ENCODE assay signal across 17 mouse cellular contexts in genomic region chr9:45919895-45920294, GRCm38 (mm10). TPM values are rescaled to one million over a fixed set of nuclear protein-coding genes. Genes with fewer than 3 reads are reported as not detected.
DNase-seq lines count a peak whose midpoint lies in the region; ATAC-seq and TF ChIP-seq lines count a peak whose summit lies in the region.
"Had no signal": no experiment of that assay in that cellular context is flagged by ENCODE, and none has a peak within 500 bp of the region (broad histone marks: within the 10 kb centered on the region; RNA-seq: fewer than 3 reads in every experiment).

No protein-coding gene starts in this region.

- no peak for ATAC-seq in kidney, embryonic 16.5 days (ENCODE audit: low FRiP score, low TSS enrichment)
- peak; percentile 59 for ATAC-seq in intestine, embryonic 16.5 days
- peak; percentile 77 for ATAC-seq in stomach, embryonic 16.5 days (ENCODE audit: insufficient read depth, low FRiP score)
- ATAC-seq in megakaryocyte progenitor cell, adult 5-6 weeks (replicated peaks; ENCODE audit: poor library complexity) = no peak
- ATAC-seq: CD4-positive, CD25-positive, alpha-beta regulatory T cell, adult 4 months; forebrain, embryonic 14.5 days; liver, embryonic 12.5 days had no signal

- H3K36me3 ChIP-seq in kidney, embryonic 16.5 days (ENCODE audit: insufficient read depth, low read length) = peaks cover 57% of the 10 kb centered on the region
- H3K36me3 ChIP-seq in testis, adult 2 months (ENCODE audit: control insufficient read depth, insufficient read depth, low read length) = peaks cover 14% of the 10 kb centered on the region
- 0 out of 2 replicates have a peak, but pooled peaks cover 3% of the 10 kb centered on the region for H3K36me3 ChIP-seq in intestine, embryonic 16.5 days (ENCODE audit: control insufficient read depth, insufficient read depth, low read length)
- H3K36me3 ChIP-seq in stomach, embryonic 16.5 days (ENCODE audit: control insufficient read depth, insufficient read depth, low read length) = peaks cover 13% of the 10 kb centered on the region; the same call in 1 of the 2 replicates

- TF ChIP-seq CTCF in testis, adult 2 months (IDR thresholded peaks at IDR 0.05; ENCODE audit: control insufficient read depth, insufficient read depth, insufficient replicate concordance, low read depth, low read length) = no peak

- H3K9ac ChIP-seq in kidney, embryonic 16.5 days (replicated peaks; ENCODE audit: low read length) = no peak overlapping the region
- no peak overlapping the region for H3K9ac ChIP-seq in intestine, embryonic 16.5 days (ENCODE audit: low read depth, low read length)
- H3K9ac ChIP-seq in stomach, embryonic 16.5 days (ENCODE audit: low read length) = 0 out of 2 replicates have a peak overlapping the region, but pooled peaks have one; percentile 4
- H3K9ac ChIP-seq: heart, embryonic 12.5 days; hindbrain, embryonic 12.5 days; kidney, embryonic 15.5 days; liver, embryonic 12.5 days had no signal

- no peaks in the 10 kb centered on the region for H3K27me3 ChIP-seq in kidney, embryonic 16.5 days (ENCODE audit: insufficient read depth, low read length)
- H3K27me3 ChIP-seq in testis, adult 2 months (ENCODE audit: control insufficient read depth, insufficient read depth, low read length) = no peaks in the 10 kb centered on the region
- H3K27me3 ChIP-seq in intestine, embryonic 16.5 days (replicated peaks; ENCODE audit: control insufficient read depth, insufficient read depth, low read length) = no peaks in the 10 kb centered on the region
- no peaks in the 10 kb centered on the region for H3K27me3 ChIP-seq in stomach, embryonic 16.5 days (ENCODE audit: control insufficient read depth, insufficient read depth, low read length)
- H3K27me3 ChIP-seq: heart, embryonic 12.5 days; hindbrain, embryonic 12.5 days; kidney, embryonic 15.5 days; liver, embryonic 12.5 days had no signal

- 55% methylated on average over 1 of the region's 1 CpGs for WGBS in kidney, embryonic 16.5 days
- 62% methylated on average over 1 of the region's 1 CpGs for WGBS in intestine, embryonic 16.5 days
- WGBS in stomach, embryonic 16.5 days = 42% methylated on average over 1 of the region's 1 CpGs

- H3K4me1 ChIP-seq in kidney, embryonic 16.5 days (ENCODE audit: insufficient read depth, low read length) = no peaks in the 10 kb centered on the region
- H3K4me1 ChIP-seq in testis, adult 2 months (ENCODE audit: control insufficient read depth, insufficient read depth, low read length) = peaks cover 8% of the 10 kb centered on the region
- no peaks in the 10 kb centered on the region for H3K4me1 ChIP-seq in intestine, embryonic 16.5 days (ENCODE audit: control insufficient read depth, insufficient read depth, low read length)
- no peaks in the 10 kb centered on the region for H3K4me1 ChIP-seq in stomach, embryonic 16.5 days (ENCODE audit: control insufficient read depth, insufficient read depth, low read length)
- H3K4me1 ChIP-seq: heart, embryonic 12.5 days; hindbrain, embryonic 12.5 days; kidney, embryonic 15.5 days; liver, embryonic 12.5 days had no signal

- H3K4me2 ChIP-seq in kidney, embryonic 16.5 days (replicated peaks; ENCODE audit: low read depth, low read length) = no peak overlapping the region
- no peak overlapping the region for H3K4me2 ChIP-seq in intestine, embryonic 16.5 days (ENCODE audit: low read depth, low read length)
- H3K4me2 ChIP-seq in stomach, embryonic 16.5 days (ENCODE audit: low read depth, low read length) = no peak overlapping the region
- H3K4me2 ChIP-seq: heart, embryonic 12.5 days; hindbrain, embryonic 12.5 days; kidney, embryonic 15.5 days; liver, embryonic 12.5 days had no signal

- DNase-seq in kidney, adult 18-20 months = no peak
- DNase-seq in testis, postnatal 14 days (ENCODE audit: low spot score) = no peak
- DNase-seq: cerebellum, adult 11-12 months; left cerebral cortex, postnatal 4 days had no signal

- H3K27ac ChIP-seq in kidney, embryonic 16.5 days (ENCODE audit: low read length) = peak overlapping the region; percentile 64; the same call in 1 of the 2 replicates
- H3K27ac ChIP-seq in testis, adult 2 months (ENCODE audit: control insufficient read depth, insufficient read depth, low read depth, low read length) = peak overlapping the region; percentile 60; the same call in 1 of the 2 replicates
- H3K27ac ChIP-seq in intestine, embryonic 16.5 days (ENCODE audit: low read length) = peak overlapping the region; percentile 76; the same call in 1 of the 2 replicates
- peak overlapping the region; percentile 86 for H3K27ac ChIP-seq in stomach, embryonic 16.5 days (ENCODE audit: low read length)
- H3K27ac ChIP-seq: hindbrain, embryonic 12.5 days; kidney, embryonic 15.5 days; liver, embryonic 12.5 days had no signal

- TF ChIP-seq POLR2A in testis, adult 2 months (IDR thresholded peaks at IDR 0.05; ENCODE audit: control insufficient read depth, low read depth, low read length) = no peak

- no peaks in the 10 kb centered on the region for H3K9me3 ChIP-seq in kidney, embryonic 16.5 days (ENCODE audit: low read length)
- no peaks in the 10 kb centered on the region for H3K9me3 ChIP-seq in intestine, embryonic 16.5 days (ENCODE audit: control insufficient read depth, low read length)
- no peaks in the 10 kb centered on the region for H3K9me3 ChIP-seq in stomach, embryonic 16.5 days (replicated peaks; ENCODE audit: control insufficient read depth, low read length)
- H3K9me3 ChIP-seq: heart, embryonic 12.5 days; hindbrain, embryonic 12.5 days; kidney, embryonic 15.5 days; liver, embryonic 12.5 days had no signal

- H3K4me3 ChIP-seq in kidney, embryonic 16.5 days (ENCODE audit: low read length) = no peak overlapping the region
- H3K4me3 ChIP-seq in testis, adult 2 months (ENCODE audit: control insufficient read depth, low read depth, low read length) = no peak overlapping the region
- no peak overlapping the region for H3K4me3 ChIP-seq in intestine, embryonic 16.5 days (ENCODE audit: low read length)
- H3K4me3 ChIP-seq in stomach, embryonic 16.5 days (replicated peaks; ENCODE audit: low read length) = no peak overlapping the region
- H3K4me3 ChIP-seq: heart, embryonic 12.5 days; hindbrain, embryonic 12.5 days; kidney, embryonic 15.5 days; liver, embryonic 12.5 days had no signal

RNA-seq across cellular contexts. Expression of gene Rnf214, which starts 13.2 kb away (rescaled TPM):
- 50.5 and 62.7 TPM in 2 replicates for polyA plus RNA-seq in kidney, embryonic 16.5 days (2015; fragmentation: Nextera tagmentation; extraction: Ambion mirVana)
- 22.3 and 22.7 TPM in 2 replicates for polyA plus RNA-seq in testis, adult 2 months (2012; rRNA removed)
- polyA plus RNA-seq in intestine, embryonic 16.5 days (2015; fragmentation: Nextera tagmentation; extraction: Ambion mirVana) = 35.2 and 36.0 TPM in 2 replicates
- 34.5 and 39.8 TPM in 2 replicates for polyA plus RNA-seq in stomach, embryonic 16.5 days (2015; fragmentation: Nextera tagmentation; extraction: Ambion mirVana)
- total RNA-seq in megakaryocyte progenitor cell, adult 5-6 weeks (2015) = 20.3 and 21.2 TPM in 2 replicates
- total RNA-seq in megakaryocyte progenitor cell, adult 5-6 weeks (2017) = 26.5 and 27.4 TPM in 2 replicates

RNA-seq across cellular contexts. Expression of gene Pcsk7, which starts 13.6 kb away (rescaled TPM):
- 23.2 and 24.9 TPM in 2 replicates for polyA plus RNA-seq in kidney, embryonic 16.5 days (2015; fragmentation: Nextera tagmentation; extraction: Ambion mirVana)
- polyA plus RNA-seq in testis, adult 2 months (2012; rRNA removed) = 34.4 and 39.0 TPM in 2 replicates
- 22.2 and 23.8 TPM in 2 replicates for polyA plus RNA-seq in intestine, embryonic 16.5 days (2015; fragmentation: Nextera tagmentation; extraction: Ambion mirVana)
- 25.3 and 26.9 TPM in 2 replicates for polyA plus RNA-seq in stomach, embryonic 16.5 days (2015; fragmentation: Nextera tagmentation; extraction: Ambion mirVana)
- total RNA-seq in megakaryocyte progenitor cell, adult 5-6 weeks (2015) = 8.5 and 9.6 TPM in 2 replicates
- total RNA-seq in megakaryocyte progenitor cell, adult 5-6 weeks (2017) = 11.2 and 14.4 TPM in 2 replicates

RNA-seq across cellular contexts. Expression of gene Tagln, which starts 16.0 kb away (rescaled TPM):
- 92.3 and 154 TPM in 2 replicates for polyA plus RNA-seq in kidney, embryonic 16.5 days (2015; fragmentation: Nextera tagmentation; extraction: Ambion mirVana)
- polyA plus RNA-seq in testis, adult 2 months (2012; rRNA removed) = 18.3 and 49.8 TPM in 2 replicates
- polyA plus RNA-seq in intestine, embryonic 16.5 days (2015; fragmentation: Nextera tagmentation; extraction: Ambion mirVana) = 390 and 404 TPM in 2 replicates
- polyA plus RNA-seq in stomach, embryonic 16.5 days (2015; fragmentation: Nextera tagmentation; extraction: Ambion mirVana) = 572 and 707 TPM in 2 replicates
- 0.10 TPM in 2 replicates for total RNA-seq in megakaryocyte progenitor cell, adult 5-6 weeks (2015)
- total RNA-seq in megakaryocyte progenitor cell, adult 5-6 weeks (2017) = not detected in 2 replicates
- total RNA-seq: megakaryocyte-erythroid progenitor cell, adult 5-6 weeks; monocyte, adult 5-6 weeks had no signal

RNA-seq across cellular contexts. Expression of gene Sidt2, which starts 35.2 kb away (rescaled TPM):
- polyA plus RNA-seq in kidney, embryonic 16.5 days (2015; fragmentation: Nextera tagmentation; extraction: Ambion mirVana) = 44.5 and 45.8 TPM in 2 replicates
- 350 and 414 TPM in 2 replicates for polyA plus RNA-seq in testis, adult 2 months (2012; rRNA removed)
- polyA plus RNA-seq in intestine, embryonic 16.5 days (2015; fragmentation: Nextera tagmentation; extraction: Ambion mirVana) = 33.4 and 37.2 TPM in 2 replicates
- polyA plus RNA-seq in stomach, embryonic 16.5 days (2015; fragmentation: Nextera tagmentation; extraction: Ambion mirVana) = 40.9 and 41.7 TPM in 2 replicates
- total RNA-seq in megakaryocyte progenitor cell, adult 5-6 weeks (2015) = 29.4 and 32.7 TPM in 2 replicates
- total RNA-seq in megakaryocyte progenitor cell, adult 5-6 weeks (2017) = 15.3 and 21.9 TPM in 2 replicates

Comparison
In these comparisons a context has a peak if more than half of its experiments do, and no peak if none do; other contexts are left out.
1. ATAC-seq: peak in intestine, embryonic 16.5 days (single experiment) and stomach, embryonic 16.5 days (single experiment); none in kidney, embryonic 16.5 days (single experiment) and megakaryocyte progenitor cell, adult 5-6 weeks (single experiment).
2. Peak in every context shown above with its lines, with median percentiles within 50 percentile points of each other: H3K27ac ChIP-seq.